Mouse (Mus musculus) B cell, adult 62 days (primary cell): ENCODE measurements around the gene Spata25. TPM values are rescaled to one million over a fixed set of nuclear protein-coding genes. Genes with fewer than 3 reads are reported as not detected.

Source experiments
- total RNA-seq: library from RNA; stranded (reverse); gene quantifications from 4 replicates; pipeline ENCODE4 v1.2.4, GENCODE M21; 2023

Spata25 gene
- 1.2 to 2.3 TPM (median 1.2 TPM) in 3 of 4 replicates, not detected in the other for total RNA-seq

DNA sequence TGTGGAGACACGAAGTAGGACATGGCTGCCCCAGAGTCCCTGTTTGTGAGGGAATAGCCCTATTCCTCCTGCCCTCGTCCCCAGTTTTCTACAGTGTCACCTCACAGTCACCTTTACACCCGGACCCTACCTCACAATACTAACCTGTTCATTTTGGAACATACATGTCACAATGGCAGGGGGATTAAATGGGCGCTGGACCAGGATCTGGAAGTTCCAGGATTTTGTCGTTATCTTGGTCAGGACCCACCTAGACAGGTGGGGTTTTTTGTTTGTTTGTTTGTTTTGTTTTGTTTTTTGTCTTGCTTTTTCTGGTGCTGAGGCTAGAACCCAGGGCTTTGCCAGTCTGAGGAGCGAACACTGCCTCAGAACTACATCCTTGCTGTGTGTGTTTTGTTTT, at the start of gene Spata25:
Gene Spata25 (minus strand): TSS at position 101 of the 400 bp plus-strand sequence.

DNA sequence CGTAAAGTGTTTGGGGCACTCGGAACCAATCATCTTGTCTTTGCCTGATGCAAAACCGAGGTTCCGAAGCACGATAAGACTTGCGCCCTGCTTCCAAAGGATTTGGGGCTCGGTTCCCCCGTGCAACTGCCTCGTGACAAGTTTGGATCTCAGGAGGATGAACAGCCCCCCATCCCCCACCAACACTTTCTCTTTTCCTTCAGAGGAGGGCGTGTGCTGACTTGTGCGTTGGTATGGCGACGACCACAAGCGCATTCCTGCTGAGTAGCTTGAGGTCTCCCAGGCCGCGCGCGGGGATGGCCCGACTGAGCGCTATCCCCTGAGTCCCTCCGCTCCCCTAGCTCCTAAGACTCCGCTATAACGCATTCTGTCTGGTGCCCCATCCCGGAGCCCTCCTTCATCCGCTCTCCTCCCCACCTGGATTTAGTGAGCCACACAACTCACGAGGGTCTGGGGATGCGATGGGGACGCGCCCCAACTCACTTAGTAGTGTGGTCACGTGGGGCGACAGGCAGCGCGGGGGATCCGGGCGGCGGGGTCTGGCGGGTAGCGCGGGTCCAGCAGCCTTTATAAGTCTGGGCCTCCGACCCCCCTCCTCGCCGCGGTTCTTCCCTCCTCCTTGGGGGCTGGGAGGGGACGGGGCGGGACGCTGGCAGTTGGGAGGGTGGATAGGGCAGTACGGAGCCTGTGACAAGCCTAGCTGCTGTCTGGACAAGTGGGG, 28.9 kb upstream of the Spata25 start, which contains the start of gene Pltp:
Gene Pltp (minus strand): TSS at position 611 of the 721 bp plus-strand sequence.

DNA sequence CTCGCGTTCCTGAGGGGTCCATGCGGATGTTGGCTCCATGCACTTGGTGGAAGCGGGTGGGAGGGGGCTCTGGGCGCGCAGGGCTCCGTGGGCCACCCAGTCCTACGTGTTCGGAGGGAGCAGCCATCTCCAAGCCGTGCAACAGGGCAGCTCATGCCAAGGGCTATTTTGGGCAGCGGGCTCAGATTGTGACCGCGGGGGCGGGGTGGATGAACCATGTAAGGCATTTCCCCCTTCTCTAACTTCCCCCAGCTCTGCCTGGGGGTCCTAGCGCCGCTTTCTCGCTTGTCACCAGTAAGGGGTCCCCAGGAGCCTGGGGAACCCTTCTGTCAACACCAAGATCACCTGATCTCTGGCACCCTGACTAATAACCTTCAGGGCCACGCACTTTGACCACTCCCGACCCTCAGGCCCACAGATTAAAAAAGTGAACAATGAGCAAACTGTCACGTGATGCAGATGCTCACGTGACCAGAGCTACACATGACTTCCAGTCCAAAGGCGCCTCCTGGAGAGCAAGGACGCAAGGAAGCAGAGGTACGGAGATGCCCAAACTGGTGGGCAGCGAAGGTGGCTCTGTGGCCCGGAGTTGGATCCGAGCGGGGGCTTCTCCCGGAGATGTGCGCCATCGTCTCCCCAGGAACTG, 5.1 kb upstream of the Spata25 start, which contains the start of gene Neurl2:
Gene Neurl2 (minus strand): TSS at position 143 of the 646 bp plus-strand sequence.

DNA sequence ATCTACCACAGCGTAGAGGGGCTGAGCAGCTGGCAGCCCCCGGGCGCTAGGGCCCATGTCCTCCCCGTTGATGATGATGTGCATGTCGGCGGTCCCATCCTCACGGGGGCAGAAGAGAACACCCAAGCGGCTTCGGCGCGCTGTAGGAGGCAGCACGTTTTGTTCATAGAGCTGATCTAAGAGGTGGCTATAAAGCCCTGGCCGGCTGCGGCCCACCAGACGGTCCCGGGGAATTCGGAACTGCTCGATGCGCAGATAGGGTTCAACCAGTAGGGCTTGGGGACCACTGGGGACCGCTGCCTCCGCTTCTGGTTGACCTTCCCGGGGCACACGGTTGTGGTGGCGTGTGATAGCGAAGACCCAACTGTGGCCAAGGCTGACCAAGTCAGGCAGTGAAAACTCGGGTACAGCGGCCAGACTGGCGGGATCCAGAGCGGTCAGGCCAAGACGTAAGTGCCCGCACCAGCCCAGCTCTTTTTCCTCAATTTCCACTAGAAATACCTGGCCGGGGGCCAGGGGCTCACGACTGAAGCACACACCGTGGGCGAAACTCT, 4.5 kb upstream of the Spata25 start, which contains the start of gene Ctsa:
Gene Ctsa (plus strand): TSS at position 126 of the 554 bp plus-strand sequence.

DNA sequence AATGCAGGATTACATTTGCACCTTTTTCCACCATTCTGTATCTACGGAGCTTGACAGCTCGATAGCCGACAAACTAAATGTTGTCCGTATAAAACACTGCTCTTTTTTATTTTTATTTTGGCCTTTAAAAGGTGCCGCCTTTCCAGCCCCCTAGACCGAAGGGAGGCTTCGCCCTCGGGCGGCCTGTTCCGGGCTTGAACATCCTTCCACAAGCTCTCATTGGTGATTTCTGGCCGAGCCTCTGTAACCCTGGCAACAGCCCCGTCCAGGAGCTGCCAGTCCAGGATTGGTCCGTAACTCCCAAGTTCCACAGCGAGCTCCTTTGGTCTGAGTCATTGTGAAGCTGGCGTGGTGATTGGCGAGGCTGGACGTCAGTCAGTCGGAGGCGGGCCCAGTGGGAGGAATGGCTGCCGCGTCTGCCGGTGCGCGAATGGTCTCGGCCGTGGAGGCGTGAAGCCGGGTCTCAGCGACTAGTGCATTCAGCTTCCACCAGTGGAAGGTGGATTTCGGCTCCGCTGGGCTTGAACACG, 5.6 kb downstream of the Spata25 start, which contains the start of gene Zswim1:
Gene Zswim1 (plus strand): TSS at position 51 of the 530 bp plus-strand sequence.

DNA sequence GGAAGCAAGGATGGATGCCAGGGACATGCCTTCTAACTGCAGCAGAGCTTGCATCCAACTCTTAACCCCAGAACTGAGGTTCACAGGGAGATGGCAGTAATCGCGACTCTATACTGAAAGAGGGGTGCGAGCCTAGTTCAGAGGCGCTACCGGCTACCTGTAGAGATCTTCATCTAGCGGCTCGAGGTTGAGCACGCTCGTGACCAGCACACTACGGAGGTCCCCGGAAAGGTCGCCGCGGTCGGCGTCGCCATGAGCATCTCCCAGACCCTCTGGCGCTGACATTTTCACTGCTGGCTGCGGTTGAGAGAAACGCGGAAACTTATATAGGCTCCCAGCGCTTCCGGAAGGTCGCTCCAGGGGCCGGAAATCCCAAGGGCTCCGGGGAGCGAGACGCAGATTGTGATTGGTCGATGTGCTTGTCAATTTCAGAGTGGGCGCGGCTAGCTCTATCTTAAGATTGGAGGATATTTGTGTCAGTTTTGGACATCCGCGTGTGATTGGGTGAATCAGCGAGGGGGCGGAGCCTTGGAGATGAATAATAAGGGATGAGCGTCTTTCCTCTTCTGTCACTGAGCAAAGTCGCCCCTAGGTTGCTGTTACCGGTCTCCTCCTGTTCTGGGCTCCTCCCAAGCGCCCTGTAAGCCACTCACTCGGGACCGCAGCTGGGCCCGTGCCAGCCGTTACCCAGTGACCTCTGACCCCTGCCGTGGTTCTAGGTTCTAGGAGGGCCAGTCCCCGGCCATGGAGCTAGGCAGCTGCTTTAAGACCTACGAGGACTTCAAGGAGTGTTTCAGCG, 23.6 kb downstream of the Spata25 start, which contains the start of the genes Acot8 and Zswim3:
Gene Acot8 (minus strand): TSS at position 350 of the 799 bp plus-strand sequence.
Gene Zswim3 (plus strand): TSS at position 566 of the 799 bp plus-strand sequence.

DNA sequence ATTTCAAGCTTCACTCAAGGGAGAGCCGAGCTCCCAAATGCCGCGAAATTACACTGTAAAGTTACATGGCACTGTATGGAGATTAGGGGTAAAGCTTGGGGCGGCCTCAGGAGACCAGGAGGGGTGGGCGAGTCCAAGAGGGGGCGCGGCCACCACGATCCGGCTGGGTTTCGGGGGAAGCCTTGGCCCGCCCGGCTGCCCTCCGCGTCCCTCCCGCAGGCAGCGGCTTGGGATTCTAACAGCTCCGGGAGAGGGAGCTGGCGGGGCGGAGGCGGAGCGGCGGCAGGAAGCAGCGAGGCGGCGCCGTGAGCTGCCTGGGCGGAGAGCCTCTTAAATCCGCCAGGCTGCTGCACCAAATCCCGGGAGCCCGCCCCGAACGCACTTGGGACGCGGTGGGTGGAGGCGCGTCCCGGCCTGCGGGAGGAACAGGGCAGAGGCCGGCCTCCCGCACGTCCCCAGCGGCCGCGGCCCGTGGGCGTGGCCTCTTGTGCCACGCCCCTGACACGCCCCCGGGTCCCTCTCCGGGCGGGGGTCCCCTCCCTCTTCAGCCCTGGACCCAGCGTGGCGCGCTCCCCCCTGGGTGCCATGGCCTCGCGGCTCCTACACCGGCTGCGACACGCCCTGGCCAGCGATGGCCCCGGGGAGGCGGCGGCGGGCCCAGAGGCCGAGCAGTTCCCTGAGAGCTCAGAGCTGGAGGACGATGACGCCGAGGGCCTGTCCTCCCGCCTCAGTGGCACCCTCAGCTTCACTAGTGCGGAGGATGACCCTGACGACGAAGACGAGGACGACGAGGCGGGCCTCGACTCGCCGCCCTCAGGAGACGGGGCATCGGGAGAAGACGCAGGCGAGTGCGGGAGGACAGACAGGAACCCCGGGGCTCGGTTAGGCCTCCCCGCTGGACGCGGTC, 42.6 kb downstream of the Spata25 start, which contains the start of gene Snx21:
Gene Snx21 (plus strand): TSS at position 343 of the 907 bp plus-strand sequence.

DNA sequence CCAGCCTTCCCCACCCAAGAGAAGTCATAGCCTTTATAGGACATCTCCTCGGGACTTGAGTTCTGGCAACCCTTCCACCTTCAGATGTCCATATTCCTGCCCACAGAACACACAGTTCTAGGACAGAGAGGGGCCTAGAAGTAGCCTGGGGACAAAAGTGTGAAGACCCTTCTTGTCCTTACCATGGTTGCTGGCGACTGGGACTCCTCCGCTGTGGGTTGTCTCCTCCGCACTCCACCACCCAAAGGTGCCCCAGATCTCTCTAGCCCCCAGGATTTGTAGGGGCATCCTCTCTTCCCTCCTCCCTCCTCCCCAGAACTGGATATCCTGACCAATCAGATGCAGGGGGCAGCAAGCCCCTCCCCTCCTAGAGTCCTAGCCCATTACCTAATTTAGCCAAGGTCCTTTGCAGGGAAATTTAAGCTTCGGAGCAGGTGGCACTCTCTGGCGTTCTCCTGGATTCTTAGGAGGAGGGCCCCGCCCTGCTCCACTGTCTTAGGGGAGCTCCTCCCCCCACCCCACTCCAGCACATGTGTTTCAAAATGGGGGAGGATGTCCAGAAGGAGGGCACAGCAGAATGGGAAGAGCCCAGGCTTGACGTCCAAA, 48.8 kb downstream of the Spata25 start, which contains the start of gene Tnnc2:
Gene Tnnc2 (minus strand): TSS at position 487 of the 606 bp plus-strand sequence.

Other genes with a start within 250 kb of the Spata25 start
- not detected in 4 replicates for gene Wfdc6a, start 243.1 kb downstream of the Spata25 start, total RNA-seq
- gene Eppin, start 234.9 kb downstream of the Spata25 start, total RNA-seq, result not detected in 4 replicates
- not detected in 4 replicates for gene Wfdc6b, start 215.0 kb downstream of the Spata25 start, total RNA-seq
- gene Wfdc8, start 214.9 kb downstream of the Spata25 start, total RNA-seq, result not detected in 4 replicates
- not detected in 4 replicates for gene Wfdc16, start 189.7 kb downstream of the Spata25 start, total RNA-seq
- 1.5 TPM in 1 of 4 replicates, not detected in the others for gene Wfdc10, start 172.5 kb downstream of the Spata25 start, total RNA-seq
- not detected in 4 replicates for gene Wfdc9, start 172.0 kb downstream of the Spata25 start, total RNA-seq
- not detected in 4 replicates for gene Wfdc11, start 154.4 kb downstream of the Spata25 start, total RNA-seq
- gene Wfdc13, start 143.4 kb downstream of the Spata25 start, total RNA-seq, result not detected in 4 replicates
- gene Spint4, start 130.0 kb downstream of the Spata25 start, total RNA-seq, result not detected in 4 replicates
- gene Spint5, start 113.2 kb downstream of the Spata25 start, total RNA-seq, result not detected in 4 replicates
- not detected in 4 replicates for gene Wfdc3, start 82.6 kb downstream of the Spata25 start, total RNA-seq
- gene Dnttip1, start 82.6 kb downstream of the Spata25 start, total RNA-seq, result 38.4 to 45.2 TPM (median 42.9 TPM) in 4 replicates
- 1.7 to 4.0 TPM (median 2.7 TPM) in 4 replicates for gene Ube2c, start 58.6 kb downstream of the Spata25 start, total RNA-seq
- gene Tnnc2, start 48.6 kb downstream of the Spata25 start, total RNA-seq, result not detected in 4 replicates
- 0.46 to 0.97 TPM (median 0.70 TPM) in 4 replicates for gene Snx21, start 42.7 kb downstream of the Spata25 start, total RNA-seq
- 53.7 to 69.6 TPM (median 60.6 TPM) in 4 replicates for gene Acot8, start 23.7 kb downstream of the Spata25 start, total RNA-seq
- gene Zswim3, start 23.4 kb downstream of the Spata25 start, total RNA-seq, result 3.2 to 4.0 TPM (median 3.6 TPM) in 4 replicates
- 8.4 to 9.0 TPM (median 8.5 TPM) in 4 replicates for gene Zswim1, start 5.9 kb downstream of the Spata25 start, total RNA-seq
- gene Ctsa, start 4.3 kb upstream of the Spata25 start, total RNA-seq, result 189 to 200 TPM (median 195 TPM) in 4 replicates
- gene Neurl2, start 4.9 kb upstream of the Spata25 start, total RNA-seq, result 3.8 to 5.6 TPM (median 4.9 TPM) in 4 replicates
- 7.6 to 11.4 TPM (median 9.0 TPM) in 4 replicates for gene Pltp, start 29.2 kb upstream of the Spata25 start, total RNA-seq
- 93.6 to 100 TPM (median 96.6 TPM) in 4 replicates for gene Pcif1, start 50.8 kb upstream of the Spata25 start, total RNA-seq
- gene Zfp335, start 83.2 kb upstream of the Spata25 start, total RNA-seq, result 55.9 to 61.8 TPM (median 58.0 TPM) in 4 replicates
- gene Mmp9, start 112.2 kb upstream of the Spata25 start, total RNA-seq, result 0.50 to 1.3 TPM (median 1.0 TPM) in 4 replicates
- gene Slc12a5, start 132.3 kb upstream of the Spata25 start, total RNA-seq, result 1.4 to 1.7 TPM (median 1.6 TPM) in 4 replicates
- 40.2 to 45.3 TPM (median 43.2 TPM) in 4 replicates for gene Ncoa5, start 206.3 kb upstream of the Spata25 start, total RNA-seq
- 166 to 186 TPM (median 173 TPM) in 4 replicates for gene Cd40, start 227.1 kb upstream of the Spata25 start, total RNA-seq